Mouse (Mus musculus) embryo, embryonic 11.5 days (tissue): Measurements from ENCODE around the gene Msto1.
"Not testable (repeated sequence)": the region's sequence is repeated elsewhere in the genome, so short reads cannot be mapped to it uniquely, and the experiment has no call there.

Experiments
- DNase-seq: peaks from one replicate; pipeline ENCODE4 v3.0.0-alpha.2; 2012; ENCODE audit warnings: low read depth, low spot score

Gene Msto1

DNA sequence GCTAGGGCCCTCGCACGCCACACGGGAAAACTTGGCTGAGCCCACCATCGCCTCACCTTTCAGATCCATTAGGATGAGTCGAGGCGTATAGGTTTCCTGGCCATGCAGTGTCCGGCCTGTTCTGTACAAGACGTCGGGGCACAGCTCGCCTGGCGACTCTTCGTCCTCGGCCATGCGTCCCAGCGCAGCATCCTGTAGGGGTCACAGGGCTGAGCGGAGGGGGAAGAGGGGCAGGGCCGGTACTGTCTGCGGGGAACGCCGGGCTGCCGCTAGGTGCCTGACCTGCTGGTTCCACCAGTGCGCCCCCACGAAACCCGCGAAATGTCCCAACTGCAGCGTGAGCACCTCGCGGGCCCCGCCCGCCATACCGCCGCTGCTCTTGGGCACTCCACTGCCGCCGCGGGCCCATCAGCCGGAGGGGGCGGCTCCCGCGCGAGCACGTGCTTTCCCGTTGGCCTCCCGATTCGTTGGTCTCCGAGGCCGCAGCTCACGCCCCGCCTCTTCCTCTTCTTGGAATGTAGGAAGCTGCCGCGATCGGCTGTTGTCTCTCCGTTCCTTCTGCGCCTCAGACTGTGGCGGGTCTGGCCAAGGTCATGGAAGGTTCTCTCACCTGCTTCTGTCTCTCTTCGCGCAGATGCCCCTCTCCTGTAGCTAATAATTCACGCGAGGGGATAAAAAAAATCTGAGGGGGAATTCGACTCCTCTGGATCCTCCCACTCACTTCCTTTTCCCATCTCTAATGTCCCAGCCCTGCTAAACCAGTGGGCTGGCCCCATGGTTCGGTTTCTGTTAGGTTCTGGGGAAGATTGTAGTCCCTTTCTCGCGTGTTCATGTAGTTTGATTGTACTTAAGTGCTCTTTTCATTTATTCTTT lies at the start of gene Msto1:
Msto1 (minus strand) TSS at position 489 of the 873 bp plus-strand sequence.
- peak; percentile 80 for DNase-seq

DNA sequence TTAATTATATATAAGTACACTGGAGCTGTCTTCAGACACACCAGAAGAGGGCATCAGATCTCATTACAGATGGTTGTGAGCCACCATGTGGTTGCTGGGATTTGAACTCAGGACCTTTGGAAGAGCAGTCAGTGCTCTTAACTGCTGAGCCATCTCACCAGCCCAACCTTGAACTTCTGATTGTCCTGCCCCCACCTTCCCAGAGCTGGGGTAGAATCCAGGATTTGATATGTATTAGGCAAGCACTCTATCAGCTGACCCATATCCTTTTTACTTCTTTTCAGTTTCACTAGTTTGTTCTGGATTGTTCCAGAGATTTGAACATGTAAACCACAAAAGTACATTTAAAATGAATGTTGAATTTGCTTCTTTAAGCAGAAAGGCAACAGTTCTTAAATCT lies 49.4 kb upstream of the Msto1 start:
- not testable (repeated sequence) for DNase-seq

DNA sequence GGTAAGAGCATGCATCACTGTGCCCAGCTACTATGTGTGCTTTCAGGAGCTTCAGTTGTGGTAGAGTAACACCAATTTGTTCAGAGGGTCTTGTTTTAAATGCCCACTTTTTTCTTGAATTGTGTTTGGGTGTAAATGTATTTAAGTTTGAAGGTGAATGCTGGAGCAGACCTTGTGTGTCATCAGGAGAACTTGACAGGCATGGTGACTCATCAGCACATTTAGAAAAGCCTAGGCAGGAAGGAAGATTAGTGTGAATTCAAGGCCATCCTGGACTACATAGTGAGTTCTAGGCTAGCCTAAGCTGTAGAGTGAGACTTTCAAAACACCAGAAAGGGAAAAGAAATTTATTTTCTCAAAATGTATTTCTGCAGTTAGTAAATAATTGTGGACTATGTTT lies 39.9 kb upstream of the Msto1 start:
- DNase-seq = no peak

DNA sequence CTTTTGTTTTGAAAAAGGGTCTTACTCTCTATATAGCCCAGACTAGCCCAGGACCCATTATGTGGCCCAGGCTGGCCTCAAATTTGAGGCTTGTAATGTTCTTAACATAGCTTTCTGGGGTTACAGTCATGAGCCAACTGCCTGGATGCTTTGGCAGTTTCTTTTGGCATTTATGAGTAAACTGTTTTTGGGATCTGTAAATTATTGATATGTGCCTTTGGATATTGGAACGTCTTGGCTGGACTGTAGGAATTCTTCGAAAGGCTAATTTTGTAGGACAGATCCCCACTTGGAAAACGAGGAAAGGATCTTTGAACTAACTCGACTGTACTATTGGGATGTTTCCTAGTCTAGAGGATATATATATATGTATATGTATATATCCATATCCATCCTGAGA lies 39.4 kb upstream of the Msto1 start:
- DNase-seq = no peak

DNA sequence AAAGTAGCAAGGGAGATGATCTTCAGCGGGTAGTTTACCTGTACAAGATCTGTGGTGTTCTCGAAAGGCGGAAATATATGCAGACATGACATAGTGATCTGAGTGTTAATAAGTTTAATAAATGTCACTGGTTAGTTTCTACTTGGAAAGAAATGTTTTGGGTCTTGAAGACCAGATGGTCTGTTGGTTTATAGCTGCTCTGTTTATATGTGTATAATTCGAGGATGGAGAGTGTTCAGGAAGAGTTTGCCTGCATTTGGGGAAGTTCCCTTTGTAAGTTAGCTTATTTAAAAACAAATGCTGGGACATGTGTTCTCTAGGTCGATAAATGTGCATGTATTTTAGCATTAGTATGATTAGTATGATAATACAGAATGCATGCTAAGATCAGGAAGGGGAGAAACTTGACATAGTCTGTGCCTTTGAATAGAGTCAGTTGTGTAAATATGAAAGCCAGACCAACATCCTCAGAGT lies 37.6 kb upstream of the Msto1 start:
- no peak for DNase-seq

DNA sequence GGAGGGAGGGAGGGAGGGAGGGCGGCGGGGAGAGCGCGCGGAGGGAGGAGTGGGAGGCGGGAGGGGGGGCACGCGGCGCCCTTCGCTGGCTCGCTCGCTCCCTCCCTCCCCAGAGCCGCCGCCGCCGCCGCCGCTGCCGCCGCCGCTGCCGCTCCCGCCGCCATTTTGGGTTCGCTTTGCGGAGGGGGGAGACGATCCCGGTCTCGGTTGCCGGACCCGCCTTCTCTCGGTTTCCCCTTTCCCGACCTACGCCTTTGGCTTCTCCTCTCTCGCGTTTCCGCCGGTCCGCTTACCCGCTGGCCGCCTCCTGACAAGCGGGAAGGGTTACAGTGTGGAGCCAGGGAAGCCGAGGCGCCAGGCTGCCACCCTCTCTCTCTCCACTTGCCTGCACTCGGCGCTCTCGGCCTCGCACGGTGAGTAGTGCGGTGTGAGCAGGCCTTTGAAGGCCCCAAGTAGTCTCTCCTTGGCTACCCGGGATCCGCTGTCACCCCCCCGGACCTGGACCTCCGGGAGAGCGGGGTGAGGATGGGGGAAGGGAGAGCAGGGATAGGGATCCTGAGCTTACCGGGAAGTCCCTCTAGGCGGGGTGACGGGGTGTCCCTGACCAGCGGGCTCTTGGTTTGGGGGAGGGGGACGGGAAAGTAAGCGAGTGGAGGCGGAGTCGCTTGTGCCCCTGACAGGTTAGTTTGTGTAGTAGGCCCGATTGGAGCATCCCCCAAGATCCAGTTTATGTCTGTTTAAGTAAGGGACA lies 37.0 kb upstream of the Msto1 start, which contains the start of the genes Ash1l and Dap3:
Ash1l (plus strand) TSS at position 47 of the 751 bp plus-strand sequence.
Dap3 (minus strand) TSS at position 606 of the 751 bp plus-strand sequence.
- DNase-seq = peak; percentile 67

DNA sequence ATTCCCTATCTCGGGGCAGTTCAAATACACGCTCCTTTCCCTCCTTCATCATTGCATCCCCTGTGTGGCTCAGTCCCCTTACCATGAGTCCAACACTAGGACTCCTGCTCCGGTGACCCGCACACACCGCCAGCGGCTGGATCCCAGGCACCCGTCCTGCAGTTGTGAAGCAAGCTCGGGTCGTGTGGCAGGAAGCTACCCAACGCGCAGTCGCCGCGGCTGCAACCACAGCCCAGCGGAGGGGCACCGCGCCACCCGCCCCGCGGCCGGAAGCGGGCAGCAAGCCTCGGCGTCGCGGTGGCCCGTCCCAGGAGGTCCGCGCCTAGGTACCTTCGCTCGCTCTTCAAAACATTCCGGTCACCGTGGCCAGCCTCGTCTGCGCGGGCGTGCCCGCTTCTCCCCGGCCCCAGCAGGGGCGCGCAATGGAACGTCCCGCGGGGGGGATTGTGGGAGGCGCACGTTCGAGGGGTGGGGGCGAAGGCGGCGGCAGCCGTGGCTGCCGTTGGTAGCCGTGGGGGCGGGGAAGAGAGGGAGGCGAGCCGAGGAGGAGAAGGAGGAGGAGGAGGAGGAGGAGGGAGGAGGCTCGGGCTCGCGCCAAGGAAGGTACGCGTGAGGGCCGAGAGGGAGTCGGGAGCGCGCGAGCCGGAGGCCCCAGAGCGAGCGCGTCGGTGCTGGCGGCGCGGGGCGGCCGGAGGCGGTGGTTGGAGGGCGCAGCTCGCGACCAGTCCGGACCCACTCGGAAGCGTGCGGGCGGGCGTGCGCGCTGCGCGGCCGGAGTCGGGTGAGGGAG lies 36.2 kb upstream of the Msto1 start:
- peak; percentile 82 for DNase-seq

DNA sequence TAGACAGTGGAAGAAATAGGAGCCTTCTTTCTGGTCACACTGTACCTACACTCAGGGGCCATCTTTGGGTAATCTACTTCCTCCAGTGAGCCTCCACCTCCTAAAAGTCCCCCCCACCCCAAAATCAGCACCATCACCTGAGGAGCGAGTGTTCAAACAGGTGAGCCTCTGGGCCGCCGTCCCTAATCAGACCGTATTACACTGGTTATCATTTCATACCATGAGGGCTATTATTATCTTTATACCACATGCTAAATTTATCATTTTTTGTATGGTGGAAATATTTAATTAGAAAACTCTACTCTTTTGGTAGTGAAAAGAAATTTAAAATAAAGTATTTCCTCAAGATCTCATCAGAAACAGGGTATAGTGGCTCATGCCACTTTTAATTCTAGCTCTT lies 30.3 kb upstream of the Msto1 start:
- no peak for DNase-seq

DNA sequence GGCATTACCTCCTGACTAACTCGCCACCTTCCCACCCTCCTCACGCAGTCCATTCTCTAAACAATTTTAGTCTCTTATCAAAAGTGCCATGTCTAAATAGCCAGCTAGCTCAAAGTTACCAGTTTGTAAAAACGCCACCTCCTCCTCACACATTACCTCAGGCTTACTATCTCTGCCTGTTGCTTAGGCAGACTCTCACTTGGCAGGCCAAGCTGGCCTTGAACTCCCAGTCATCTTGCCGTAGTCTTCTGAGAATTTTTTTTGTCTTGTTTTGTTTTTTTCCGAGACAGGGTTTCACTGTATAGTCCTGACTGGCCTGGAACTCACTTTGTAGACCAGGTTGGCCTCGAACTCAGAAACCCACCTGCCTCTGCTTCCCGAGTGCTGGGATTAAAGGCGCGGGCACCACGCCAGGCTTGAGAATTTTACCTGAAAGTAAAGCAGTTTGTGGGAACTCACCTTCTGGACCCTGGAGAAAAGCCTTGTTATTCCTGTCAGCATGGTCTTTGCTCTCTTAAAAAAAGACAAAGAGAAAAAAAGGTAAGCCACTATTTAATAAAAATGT lies 28.6 kb upstream of the Msto1 start:
- no peak for DNase-seq

DNA sequence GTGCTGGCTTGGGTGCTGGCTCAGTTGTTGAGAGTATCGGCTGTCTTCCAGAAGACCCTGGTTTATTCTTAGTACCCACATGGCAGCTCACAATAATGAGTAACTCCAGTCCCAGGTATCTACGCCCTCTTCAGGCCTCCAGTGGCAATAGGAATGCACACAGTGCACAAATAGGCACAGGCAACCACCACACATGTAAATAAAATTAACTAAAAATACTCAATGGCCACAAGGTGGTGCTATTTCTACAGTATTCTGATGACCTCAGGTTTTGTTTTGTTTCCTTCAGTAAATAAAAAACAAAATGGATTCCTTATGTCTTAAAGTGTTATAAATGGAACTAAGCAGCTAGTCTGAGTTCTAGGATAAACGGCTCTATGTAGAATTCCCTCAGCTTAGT lies 25.9 kb upstream of the Msto1 start:
- DNase-seq = peak; percentile 30

DNA sequence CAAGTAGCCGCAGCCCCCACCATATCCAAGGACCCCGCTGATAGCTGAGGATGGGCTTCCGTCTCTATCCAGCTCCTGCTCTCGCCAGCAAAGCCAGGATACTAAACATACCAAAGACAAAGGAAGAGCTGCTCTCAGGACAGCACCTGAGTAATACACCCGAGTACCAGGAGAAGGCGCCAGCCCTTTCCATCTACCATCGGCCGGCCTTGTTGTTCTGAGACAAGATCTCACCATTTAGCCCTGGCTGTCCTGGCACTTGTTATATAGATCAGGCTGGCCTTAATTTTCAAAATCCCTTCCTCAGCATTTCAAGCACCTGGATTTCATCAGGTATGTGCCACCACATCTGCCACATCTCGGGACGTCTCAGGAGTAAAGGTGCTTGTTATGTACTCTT lies 25.3 kb upstream of the Msto1 start:
- DNase-seq = no peak

DNA sequence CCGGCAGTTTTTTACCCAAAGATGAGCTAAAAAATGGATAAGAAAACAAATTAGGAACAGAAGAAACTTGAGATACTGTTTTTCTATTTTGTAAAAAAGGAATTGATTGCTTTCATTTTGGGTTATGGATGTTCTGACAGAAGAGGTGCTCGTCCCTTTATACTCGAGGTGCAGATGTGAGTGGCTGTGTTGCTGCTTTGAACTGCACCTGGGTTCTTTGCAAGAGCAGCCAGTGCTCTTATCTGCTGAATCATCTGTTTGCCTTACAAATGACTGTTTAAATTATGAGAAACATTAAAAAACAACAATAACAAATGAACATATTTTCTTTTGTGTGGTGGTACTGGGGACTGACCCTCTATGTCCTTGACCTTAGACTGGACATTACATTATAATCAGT lies 15.7 kb upstream of the Msto1 start:
- no peak for DNase-seq

DNA sequence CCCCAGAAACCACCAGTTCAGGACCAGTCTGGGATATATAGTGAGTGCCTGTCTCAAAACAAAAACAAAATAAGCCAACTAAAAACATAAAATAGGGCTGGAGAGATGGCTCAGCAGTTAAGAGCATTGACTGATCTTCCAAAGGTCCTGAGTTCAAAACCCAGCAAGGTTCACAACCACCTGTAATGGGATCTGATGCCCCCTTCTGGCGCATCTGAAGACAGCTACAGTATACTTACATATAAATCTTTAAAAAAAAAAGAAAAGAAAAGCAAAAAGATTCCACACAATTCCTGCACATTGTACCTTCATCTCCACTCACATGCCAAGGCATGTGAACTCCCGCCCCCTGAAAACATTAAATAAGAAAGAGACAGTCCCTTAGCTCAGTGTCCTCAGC lies 11.9 kb upstream of the Msto1 start:
- no peak for DNase-seq

DNA sequence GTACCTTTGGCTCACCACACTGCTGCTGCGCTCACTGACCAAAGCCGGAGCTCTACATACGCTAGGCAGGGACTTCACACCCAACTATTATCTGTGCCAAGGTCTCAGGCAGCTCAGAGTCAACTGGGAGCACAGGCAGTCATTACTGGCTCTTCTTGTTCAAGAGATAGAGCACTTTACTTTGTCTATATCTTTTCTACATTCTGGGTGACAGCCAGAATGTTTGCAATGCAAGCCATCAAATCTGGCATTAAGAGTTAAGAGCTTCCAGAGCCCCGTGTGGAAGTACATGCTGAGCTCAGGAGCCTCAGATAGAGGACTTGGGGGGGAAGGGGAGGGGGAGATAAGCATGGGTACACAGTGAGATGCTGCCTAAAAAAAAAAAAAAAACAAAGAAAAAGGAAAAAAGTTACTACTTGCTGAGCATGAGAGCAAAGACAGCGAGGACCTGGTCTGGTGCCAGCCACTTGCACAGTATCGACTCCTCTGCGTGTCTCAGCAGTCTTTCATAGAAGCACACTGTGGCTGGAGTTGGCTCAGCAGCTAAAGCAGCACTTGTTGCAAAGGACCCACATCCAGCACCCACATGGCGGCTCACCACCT lies 10.3 kb upstream of the Msto1 start:
- no peak for DNase-seq

DNA sequence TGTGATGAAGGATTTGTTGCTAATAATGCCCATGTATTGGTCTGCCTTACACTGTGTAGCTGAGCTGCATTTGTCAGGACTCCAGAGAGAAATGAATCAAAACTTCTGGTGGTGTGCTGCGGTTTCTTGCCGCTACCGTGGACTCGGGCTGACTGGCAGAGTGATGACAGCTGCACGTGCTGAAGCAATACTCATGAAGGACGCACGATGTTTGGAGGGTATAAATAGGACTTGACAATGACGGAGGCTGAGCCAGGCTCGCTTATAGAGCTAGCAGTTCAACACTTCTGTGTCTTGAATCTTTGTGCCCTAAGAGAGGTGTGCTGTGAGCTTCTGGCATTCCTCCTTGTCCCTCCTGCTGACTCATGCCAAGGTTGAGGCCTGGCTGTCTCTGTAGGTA lies 7.6 kb upstream of the Msto1 start:
- DNase-seq = no peak

DNA sequence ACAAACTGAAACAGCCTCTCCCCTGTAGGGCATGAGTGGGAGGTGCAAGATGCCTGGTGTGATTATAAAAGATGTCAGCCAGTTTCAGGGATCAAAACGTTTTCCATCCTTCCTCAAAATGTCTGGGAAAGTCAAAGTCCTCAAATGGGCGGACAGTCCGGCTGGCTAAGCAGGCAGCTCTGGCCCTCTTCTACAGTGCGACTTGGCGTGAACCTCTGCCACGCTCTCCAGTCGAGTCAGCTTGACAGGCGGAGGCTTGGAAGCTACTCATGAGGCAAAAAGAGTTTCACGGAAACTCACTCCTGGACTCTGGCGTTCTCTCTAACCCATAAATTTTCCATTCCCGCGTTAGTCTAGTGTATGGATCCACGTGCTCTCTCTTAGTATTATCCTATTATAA lies 5.2 kb upstream of the Msto1 start:
- DNase-seq = no peak

DNA sequence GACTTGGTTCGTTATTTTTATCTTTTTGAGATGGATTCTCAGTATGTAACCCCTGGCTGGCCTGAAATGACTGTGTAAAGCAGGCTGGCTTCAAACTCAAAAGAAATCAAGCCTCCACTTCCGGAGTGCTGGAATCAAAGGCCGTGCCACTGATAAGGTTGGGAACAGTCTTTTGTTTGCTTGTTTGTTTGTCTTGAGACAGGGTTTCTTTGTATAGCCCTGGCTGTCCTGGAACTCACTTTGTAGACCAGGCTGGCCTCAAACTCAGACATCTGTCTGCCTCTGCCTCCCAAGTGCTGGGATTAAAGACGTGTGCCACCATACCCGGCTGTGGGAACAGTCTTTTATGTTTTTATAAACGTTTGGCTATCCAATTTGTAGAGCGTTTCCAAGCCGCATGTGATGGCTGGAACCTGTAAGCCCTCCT lies 598 bp upstream of the Msto1 start:
- DNase-seq = no peak

DNA sequence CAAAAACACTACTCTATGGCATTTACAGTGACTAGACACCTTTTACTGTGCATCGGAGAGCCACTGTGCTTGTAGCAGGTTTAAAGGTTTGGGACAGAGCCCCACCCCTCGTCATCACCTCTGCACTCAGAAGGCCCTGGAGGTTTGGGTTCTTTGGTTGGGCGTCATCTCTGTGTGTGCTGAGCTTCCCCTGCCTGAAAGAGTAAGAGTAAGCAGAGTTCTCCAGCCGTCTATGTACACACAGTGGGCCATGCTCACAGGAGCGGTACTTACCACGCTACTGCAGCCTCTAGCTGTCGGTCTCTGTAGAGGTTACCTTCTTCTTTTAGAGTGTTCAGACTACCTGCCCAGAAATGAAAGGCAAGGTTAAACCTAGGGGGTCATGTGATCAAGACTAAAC lies 1.2 kb downstream of the Msto1 start:
- no peak for DNase-seq

DNA sequence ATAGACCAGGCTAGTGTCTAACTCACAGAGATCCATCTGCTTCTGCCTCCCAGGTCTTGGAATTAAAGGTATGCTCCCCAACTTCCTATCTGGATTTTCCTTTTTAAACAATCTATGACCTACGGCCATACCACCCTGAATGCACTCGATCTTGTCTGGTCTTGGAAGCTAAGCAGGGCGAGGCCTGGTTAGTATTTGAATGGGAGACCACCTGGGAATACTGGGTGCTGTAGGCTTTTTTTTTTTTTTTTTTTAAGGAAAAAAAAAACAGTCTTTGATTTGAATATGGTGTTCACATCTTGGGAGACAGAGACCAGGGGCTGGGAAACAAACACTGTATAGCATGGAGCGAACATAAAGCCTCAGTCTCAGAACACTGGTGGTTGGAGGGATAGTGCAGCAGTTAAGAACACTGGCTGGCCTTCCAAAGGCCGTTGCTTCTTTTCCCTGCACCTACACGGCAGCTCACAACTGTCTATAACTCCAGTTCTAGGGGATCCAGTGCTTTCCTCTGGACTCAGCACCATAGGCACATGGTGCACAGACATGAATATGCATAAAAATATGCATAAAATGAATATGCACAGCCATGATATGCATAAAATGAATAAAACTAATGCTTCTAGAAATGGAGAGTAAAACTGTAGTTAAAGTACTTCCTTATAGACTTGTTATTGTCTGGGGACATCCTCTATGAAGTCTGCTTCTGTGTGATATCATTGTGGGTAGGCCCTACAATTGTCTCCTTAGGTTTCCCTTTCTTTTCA lies 7.2 kb downstream of the Msto1 start:
- no peak for DNase-seq

DNA sequence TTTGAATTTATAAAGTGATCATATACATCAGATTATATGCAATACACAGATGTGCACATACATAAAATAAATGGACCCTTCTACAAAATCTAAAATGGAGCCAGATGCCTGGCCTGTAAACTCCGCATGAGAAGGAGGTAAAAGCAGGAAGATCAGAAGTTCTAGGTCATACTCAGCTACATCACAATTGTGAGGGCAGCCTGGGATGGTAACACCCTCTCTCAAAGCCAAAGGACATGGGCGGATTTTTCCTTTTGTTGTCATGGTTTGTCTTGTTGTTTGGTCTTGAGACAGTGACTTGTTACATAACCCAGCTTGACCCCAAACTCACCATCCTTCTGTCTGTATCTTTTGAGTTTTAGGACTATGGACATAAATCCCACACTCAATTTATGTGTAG lies 8.1 kb downstream of the Msto1 start:
- no peak for DNase-seq
